Mouse (Mus musculus) intestine, embryonic 15.5 days (tissue): ENCODE results near the gene 4931422A03Rik. TPM values are rescaled to one million over a fixed set of nuclear protein-coding genes. Genes with fewer than 3 reads are reported as not detected.
A peak's percentile ranks its signal among the peaks of the same experiment; 100 is the strongest.
"Not testable (repeated sequence)": the region's sequence is repeated elsewhere in the genome, so short reads cannot be mapped to it uniquely, and the experiment has no call there.

Source experiments
- ATAC-seq: fragments of 200-750 bp; cut with Nextera tagmentation; 2 replicates; pipeline ENCODE4 v1.8.0; 2017; ENCODE audit warnings: moderate TSS enrichment, moderate library complexity
- H3K27ac ChIP-seq: fragments of 300-500 bp; sonication (generic); 2 replicates; pipeline ENCODE4 v1.5.1; 2015; ENCODE audit warnings: mild to moderate bottlenecking, inconsistent platforms
- H3K27me3 ChIP-seq: fragments of 300-500 bp; sonication (generic); replicated peaks from 2 replicates; pipeline ENCODE4 v1.6.1; 2015; ENCODE audit warnings: inconsistent platforms
- H3K36me3 ChIP-seq: fragments of 300-500 bp; sonication (generic); 2 replicates; pipeline ENCODE4 v1.6.1; 2015; ENCODE audit warnings: inconsistent platforms
- H3K4me1 ChIP-seq: fragments of 300-500 bp; sonication (generic); replicated peaks from 2 replicates; pipeline ENCODE4 v1.6.1; 2015; ENCODE audit warnings: inconsistent platforms
- H3K4me2 ChIP-seq: fragments of 300-500 bp; sonication (generic); replicated peaks from 2 replicates; pipeline ENCODE4 v1.6.1; 2015; ENCODE audit warnings: mild to moderate bottlenecking, inconsistent platforms
- H3K4me3 ChIP-seq: fragments of 300-500 bp; sonication (generic); replicated peaks from 2 replicates; pipeline ENCODE4 v1.5.1; 2015; ENCODE audit warnings: inconsistent platforms
- H3K9ac ChIP-seq: fragments of 300-500 bp; sonication (generic); 2 replicates; pipeline ENCODE4 v1.6.1; 2015; ENCODE audit warnings: inconsistent platforms
- H3K9me3 ChIP-seq: fragments of 300-500 bp; sonication (generic); 2 replicates; pipeline ENCODE4 v1.6.1; 2016; ENCODE audit warnings: inconsistent platforms
- WGBS: fragments of 180-500 bp; shearing (Covaris S2); methylation state at CpG from one replicate; pipeline ENCODE4 v1.1.7; 2015; 5-methylcytosine and 5-hydroxymethylcytosine counted together
- polyA plus RNA-seq: library from polyadenylated mRNA; unstranded; fragments of >200 nt; fragmentation: Nextera tagmentation; extraction: Ambion mirVana; gene quantifications from 2 replicates; pipeline ENCODE4 v1.2.1, GENCODE M21; 2015

Gene 4931422A03Rik
- 1.4 and 1.9 TPM in 2 replicates for polyA plus RNA-seq

DNA sequence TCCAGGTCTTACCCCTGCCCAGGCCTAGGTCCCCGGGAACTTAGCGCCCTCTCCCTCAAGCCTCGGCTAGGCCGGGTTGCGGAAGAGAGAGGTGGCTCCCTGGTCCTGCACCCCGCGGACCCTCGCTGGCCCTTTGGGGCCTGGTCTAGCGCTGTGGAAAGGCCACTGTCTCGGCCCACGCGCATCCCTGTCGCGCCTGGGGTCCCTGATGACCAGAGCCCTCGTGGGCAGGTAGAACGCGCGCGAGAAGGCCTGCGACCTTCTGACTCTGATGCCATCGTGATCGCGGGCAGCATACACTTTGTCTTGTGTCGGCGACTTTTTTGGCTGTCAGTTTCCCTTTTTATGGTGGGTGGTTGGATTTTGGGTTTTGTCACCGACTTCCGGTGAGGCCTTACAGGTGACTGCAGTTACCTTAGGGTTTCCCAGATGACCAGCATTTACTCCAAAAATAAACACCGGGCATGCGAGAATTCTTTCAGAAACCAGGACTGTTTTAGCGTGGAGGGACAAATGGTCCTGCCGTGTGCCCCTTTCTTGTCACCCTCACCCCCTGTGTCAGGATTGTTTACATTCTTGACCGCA, at the start of gene 4931422A03Rik:
Gene 4931422A03Rik (minus strand): TSS at position 223 of the 585 bp plus-strand sequence.
- Histone ChIP-seq H3K4me3 (peak within 1 kb of the TSS; percentile 87), H3K9ac (peak within 1 kb of the TSS; percentile 78), H3K9me3 (no peaks in the 10 kb centered on the region), H3K27ac (peak within 1 kb of the TSS; percentile 34), H3K27me3 (no peaks in the 10 kb centered on the region), H3K4me1 (peaks cover 12% of the 10 kb centered on the region), H3K36me3 (no peaks in the 10 kb centered on the region), H3K4me2 (peak within 1 kb of the TSS; percentile 73)
- under 1% methylated on average over 32 of the region's 32 CpGs for WGBS
- ATAC-seq = peak; percentile 74

DNA sequence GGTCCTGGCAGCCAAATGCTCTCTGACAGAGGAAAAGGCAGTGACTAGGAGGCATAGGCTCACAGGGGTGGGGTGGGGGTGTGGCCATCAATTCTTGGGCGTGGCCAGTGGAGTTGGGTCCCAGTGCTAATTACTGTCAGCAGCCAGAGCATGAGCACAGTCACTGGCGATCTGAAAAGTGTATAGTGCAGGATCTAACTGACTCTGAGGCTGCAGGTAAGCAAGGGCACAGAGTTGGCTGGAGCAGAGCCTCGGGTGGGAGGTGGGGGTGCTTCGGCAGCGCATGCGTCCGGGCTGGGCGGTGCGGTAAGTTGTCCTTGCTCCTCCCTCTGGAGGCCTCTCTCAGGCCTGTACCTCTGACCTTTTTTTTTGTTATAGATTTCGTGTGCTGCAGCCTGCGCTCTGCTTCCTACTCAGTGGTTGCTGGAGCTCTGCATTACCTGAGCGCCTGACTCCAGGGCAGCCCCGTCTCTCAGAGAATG, 41.6 kb upstream of the 4931422A03Rik start, which contains the start of gene Cd59b:
Gene Cd59b (plus strand): TSS at position 146 of the 482 bp plus-strand sequence.
- H3K9me3 ChIP-seq = no peaks in the 10 kb centered on the region
- peak within 1 kb of the TSS; percentile 64 for H3K4me2 ChIP-seq
- no peaks in the 10 kb centered on the region for H3K36me3 ChIP-seq
- peak within 1 kb of the TSS; percentile 30 for H3K9ac ChIP-seq
- H3K27ac ChIP-seq = peak within 1 kb of the TSS; percentile 48; the same call in 1 of the 2 replicates
- ATAC-seq = peak; percentile 95
- H3K4me3 ChIP-seq = peak within 1 kb of the TSS; percentile 41
- peaks cover 3% of the 10 kb centered on the region; the same call in 1 of the 2 replicates for H3K4me1 ChIP-seq
- WGBS = 10% methylated on average over 13 of the region's 13 CpGs
- H3K27me3 ChIP-seq = no peaks in the 10 kb centered on the region

DNA sequence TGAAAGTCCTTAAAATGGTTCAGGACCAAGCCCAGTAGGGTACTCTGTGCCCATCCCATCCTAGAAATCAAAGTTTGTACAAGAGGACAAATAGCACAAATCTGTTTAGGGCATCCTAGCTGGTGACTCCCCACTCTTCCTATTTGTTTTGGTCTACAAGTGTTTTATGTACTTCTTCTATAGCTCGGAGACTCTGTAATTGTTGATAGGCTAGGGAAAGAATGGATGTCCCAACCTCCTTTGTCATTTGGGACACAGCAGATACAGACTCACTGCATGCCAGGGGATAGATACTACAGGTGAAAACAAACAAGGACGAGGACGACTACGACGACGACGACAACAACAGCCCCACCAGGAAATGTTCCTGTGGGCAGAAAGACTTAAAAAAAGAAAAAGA, 40.3 kb upstream of the 4931422A03Rik start, which contains the start of gene Gm10799:
Gene Gm10799 (minus strand): TSS at position 101 of the 400 bp plus-strand sequence.
- H3K9ac ChIP-seq, H3K4me1 ChIP-seq, H3K27ac ChIP-seq, H3K36me3 ChIP-seq, H3K27me3 ChIP-seq, ATAC-seq, H3K4me2 ChIP-seq, H3K9me3 ChIP-seq, H3K4me3 ChIP-seq: not testable (repeated sequence)
- WGBS = 80% methylated on average over 7 of the region's 7 CpGs

DNA sequence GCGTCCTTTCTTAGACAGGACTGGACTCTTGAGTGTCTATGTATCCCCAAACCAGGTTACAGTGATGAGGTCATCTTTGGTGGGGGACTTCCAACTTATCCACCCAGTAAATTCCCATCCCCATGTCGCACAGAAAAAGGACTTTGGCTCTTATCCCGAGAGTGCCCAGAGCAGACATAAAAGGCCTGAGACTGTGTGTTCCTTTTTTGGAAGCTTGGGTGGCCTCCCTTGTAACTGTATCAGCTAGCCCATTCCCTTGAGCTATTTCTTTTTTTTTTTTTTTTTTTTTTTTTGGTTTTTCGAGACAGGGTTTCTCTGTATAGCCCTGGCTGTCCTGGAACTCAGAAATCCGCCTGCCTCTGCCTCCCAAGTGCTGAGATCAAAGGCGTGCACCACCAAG, 37.4 kb upstream of the 4931422A03Rik start, which contains the start of gene Gm10912:
Gene Gm10912 (plus strand): TSS at position 301 of the 400 bp plus-strand sequence.
- not testable (repeated sequence) for H3K27me3 ChIP-seq, ATAC-seq, H3K4me2 ChIP-seq, H3K4me3 ChIP-seq, H3K27ac ChIP-seq, H3K9me3 ChIP-seq, H3K36me3 ChIP-seq, H3K4me1 ChIP-seq, H3K9ac ChIP-seq
- 91% methylated on average over 6 of the region's 6 CpGs for WGBS

DNA sequence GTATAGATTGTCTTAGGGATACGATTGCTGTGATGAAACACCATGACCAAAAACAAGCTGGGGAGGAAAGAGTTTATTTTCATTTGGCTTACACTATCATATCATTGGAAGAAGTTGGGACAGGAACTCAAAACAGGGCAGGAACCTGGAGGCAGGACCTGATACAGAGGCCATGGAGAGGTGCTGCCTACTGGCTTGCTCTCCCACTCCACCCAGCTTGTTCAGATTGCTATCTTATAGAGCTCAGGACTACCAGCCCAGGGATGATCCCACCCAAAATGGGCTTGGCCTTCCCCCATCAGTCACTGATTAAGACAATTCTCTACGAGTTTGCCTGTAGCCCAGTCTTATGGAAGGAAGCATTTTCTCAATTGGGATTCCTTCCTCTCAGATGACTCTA, 36.0 kb upstream of the 4931422A03Rik start:
- H3K36me3 ChIP-seq = 0 out of 2 replicates have a peak, but pooled peaks cover 4% of the 10 kb centered on the region
- H3K9ac ChIP-seq = no peak overlapping the region
- no peak overlapping the region for H3K4me3 ChIP-seq
- no peaks in the 10 kb centered on the region for H3K27me3 ChIP-seq
- no peak overlapping the region for H3K27ac ChIP-seq
- WGBS = 83% methylated on average over 2 of the region's 2 CpGs
- no peak for ATAC-seq
- H3K9me3 ChIP-seq = no peaks in the 10 kb centered on the region
- H3K4me1 ChIP-seq = no peaks in the 10 kb centered on the region
- no peak overlapping the region for H3K4me2 ChIP-seq

DNA sequence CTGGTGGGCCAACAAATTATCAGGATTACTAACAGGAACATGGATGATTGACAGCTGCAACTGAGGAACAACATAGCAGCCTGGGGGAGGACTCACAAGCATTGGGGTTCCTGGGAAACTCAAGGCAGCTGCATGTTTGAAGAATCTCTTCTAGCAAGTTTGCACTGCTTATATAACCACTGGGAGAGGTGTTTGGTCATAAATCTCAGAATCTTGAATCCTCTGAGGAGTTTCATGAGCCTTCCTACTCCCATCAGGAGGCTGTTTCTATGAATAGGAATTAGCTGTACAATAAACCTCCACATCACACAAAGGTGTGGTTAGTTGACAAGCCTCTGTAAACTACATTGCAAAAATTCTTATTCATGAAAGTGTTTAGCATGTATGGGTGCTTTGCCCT, 34.5 kb upstream of the 4931422A03Rik start:
- H3K4me1 ChIP-seq = no peaks in the 10 kb centered on the region
- no peaks in the 10 kb centered on the region for H3K27me3 ChIP-seq
- ATAC-seq = peak; percentile 39; the same call in 1 of the 2 replicates

DNA sequence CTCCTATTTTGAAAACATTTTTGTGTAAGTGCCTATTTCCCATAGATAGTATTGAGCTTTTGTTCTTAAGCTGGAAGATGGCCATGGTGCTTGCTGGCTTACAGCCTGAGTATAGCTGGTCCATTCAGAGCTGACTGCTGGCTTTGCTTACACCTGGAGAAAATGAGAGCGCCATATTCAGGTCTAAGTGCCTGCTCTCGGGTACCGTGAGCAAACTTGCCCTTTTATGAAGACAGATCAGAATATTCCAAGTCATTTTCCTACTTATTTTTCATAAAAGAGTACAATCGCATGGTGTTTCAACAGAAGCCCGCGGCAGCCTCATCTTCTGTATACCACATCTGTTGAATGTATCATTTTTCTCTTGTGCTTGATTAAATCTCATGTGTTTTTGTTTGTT, 32.8 kb upstream of the 4931422A03Rik start:
- H3K4me2 ChIP-seq = no peak overlapping the region
- H3K4me1 ChIP-seq = no peaks in the 10 kb centered on the region
- no peaks in the 10 kb centered on the region for H3K9me3 ChIP-seq
- H3K27ac ChIP-seq = no peak overlapping the region
- no peak overlapping the region for H3K4me3 ChIP-seq
- no peak for ATAC-seq
- no peaks in the 10 kb centered on the region for H3K27me3 ChIP-seq
- 96% methylated on average over 6 of the region's 6 CpGs for WGBS
- H3K9ac ChIP-seq = no peak overlapping the region
- peaks cover 4% of the 10 kb centered on the region; the same call in 1 of the 2 replicates for H3K36me3 ChIP-seq

More for the DNA sequence above, 34.5 kb upstream of the 4931422A03Rik start:
- Histone ChIP-seq H3K4me3 (no peak overlapping the region), H3K9me3 (no peaks in the 10 kb centered on the region), H3K36me3 (peaks cover 4% of the 10 kb centered on the region; the same call in 1 of the 2 replicates), H3K9ac (no peak overlapping the region), H3K27ac (no peak overlapping the region), H3K4me2 (no peak overlapping the region)

DNA sequence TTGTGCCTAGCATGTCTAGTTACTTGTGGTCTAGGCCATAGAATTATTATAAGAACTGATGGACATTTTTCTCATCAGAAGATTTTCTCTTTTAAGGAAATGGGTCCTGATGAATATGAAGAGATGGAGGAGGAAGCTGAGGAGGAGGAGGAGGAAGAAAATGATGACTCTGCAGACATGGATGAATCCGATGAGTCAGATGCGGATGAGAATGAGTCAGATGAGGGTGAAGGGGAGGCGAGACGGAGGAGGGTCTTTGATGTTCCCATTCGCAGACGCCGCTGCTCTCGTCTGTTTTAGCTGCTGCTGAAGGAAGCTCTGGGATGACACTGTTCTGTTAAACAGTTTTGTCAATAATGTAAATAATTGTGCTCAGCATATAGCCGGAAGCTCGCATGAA, 31.6 kb upstream of the 4931422A03Rik start:
- WGBS = 49% methylated on average over 10 of the region's 10 CpGs

DNA sequence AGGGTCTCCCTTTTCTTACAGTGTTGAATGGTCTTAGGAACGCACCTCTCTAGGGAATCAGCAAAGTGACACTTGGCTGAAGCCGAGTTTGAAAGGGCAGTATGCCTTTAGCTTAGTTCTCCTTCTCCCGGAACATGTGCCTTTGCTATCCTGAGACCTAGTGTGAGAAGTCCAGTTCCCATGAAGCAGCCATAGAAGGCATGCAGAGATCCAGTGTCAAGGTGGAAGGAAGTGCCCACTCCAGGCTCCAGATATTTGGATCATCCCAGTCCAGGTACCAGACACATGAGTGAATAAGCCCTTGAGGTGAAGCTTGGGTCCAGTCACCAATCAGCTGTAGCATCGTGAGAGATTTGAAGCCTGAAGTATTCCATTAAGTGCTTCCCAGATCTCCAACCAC, 30.8 kb upstream of the 4931422A03Rik start:
- H3K27ac ChIP-seq = no peak overlapping the region
- no peak overlapping the region for H3K9ac ChIP-seq
- ATAC-seq = no peak
- H3K27me3 ChIP-seq = no peaks in the 10 kb centered on the region
- no peaks in the 10 kb centered on the region for H3K9me3 ChIP-seq
- H3K36me3 ChIP-seq = peaks cover 4% of the 10 kb centered on the region; the same call in 1 of the 2 replicates
- H3K4me1 ChIP-seq = no peaks in the 10 kb centered on the region
- H3K4me3 ChIP-seq = no peak overlapping the region
- no peak overlapping the region for H3K4me2 ChIP-seq
- 91% methylated on average over 4 of the region's 4 CpGs for WGBS

More for the DNA sequence above, 31.6 kb upstream of the 4931422A03Rik start:
- Histone ChIP-seq H3K9me3 (no peaks in the 10 kb centered on the region), H3K27me3 (no peaks in the 10 kb centered on the region), H3K4me1 (no peaks in the 10 kb centered on the region), H3K27ac (no peak overlapping the region), H3K4me2 (no peak overlapping the region), H3K9ac (no peak overlapping the region), H3K36me3 (peaks cover 4% of the 10 kb centered on the region; the same call in 1 of the 2 replicates), H3K4me3 (no peak overlapping the region)
- ATAC-seq = no peak

DNA sequence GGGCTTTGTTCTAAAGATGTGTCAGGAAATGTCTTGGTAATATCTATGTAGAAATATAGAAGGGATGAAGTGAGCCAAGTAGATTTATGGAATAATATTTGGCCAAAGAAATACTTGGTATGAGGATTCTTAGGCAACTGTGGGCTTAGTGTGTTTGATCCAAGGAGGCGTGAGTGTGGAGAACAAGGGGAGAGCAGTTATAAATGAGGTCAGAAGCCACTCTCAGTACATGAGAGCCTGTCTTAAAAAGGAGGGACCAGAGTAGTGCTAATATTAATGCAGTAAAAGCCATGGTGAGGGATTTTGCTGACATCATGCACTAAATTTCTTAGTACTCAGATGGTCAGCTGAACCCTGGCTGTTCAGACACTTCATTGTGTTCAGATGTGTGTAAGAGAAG, 30.2 kb upstream of the 4931422A03Rik start:
- Histone ChIP-seq H3K27ac (no peak overlapping the region), H3K9me3 (no peaks in the 10 kb centered on the region), H3K4me3 (no peak overlapping the region), H3K4me2 (no peak overlapping the region), H3K4me1 (no peaks in the 10 kb centered on the region), H3K36me3 (peaks cover 4% of the 10 kb centered on the region; the same call in 1 of the 2 replicates), H3K9ac (no peak overlapping the region), H3K27me3 (no peaks in the 10 kb centered on the region)
- 88% methylated on average over 1 of the region's 1 CpGs for WGBS
- no peak for ATAC-seq

DNA sequence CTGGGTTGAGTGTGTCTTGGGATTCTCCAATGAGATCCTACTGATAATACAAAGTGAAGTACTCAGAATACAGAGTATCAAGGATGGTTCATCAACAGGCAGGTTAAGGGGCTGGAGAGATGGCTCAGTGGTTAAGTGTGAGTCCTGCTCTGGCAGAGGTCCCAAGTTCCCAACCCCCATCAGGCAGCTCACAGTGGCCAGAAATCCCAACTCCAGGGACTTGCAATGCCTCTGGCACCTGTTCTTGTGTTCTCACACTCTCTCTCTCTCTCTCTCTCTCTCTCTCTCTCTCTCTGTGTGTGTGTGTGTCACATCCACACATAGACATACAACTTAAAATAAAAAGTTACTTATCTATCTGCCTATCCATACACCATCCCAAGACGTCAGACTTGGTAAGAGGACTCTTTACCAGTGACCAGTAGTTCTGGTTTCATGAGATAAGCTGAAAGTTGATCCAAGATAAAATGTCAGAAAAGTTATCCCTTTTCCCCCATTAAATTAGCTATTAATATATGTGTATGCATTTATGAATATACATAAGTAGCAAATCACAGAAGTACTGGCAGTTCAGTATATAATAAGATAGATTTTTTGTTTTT, 16.4 kb upstream of the 4931422A03Rik start:
- Histone ChIP-seq H3K9ac (no peak overlapping the region), H3K36me3 (peaks cover 4% of the 10 kb centered on the region; the same call in 1 of the 2 replicates), H3K4me3 (no peak overlapping the region), H3K4me1 (no peaks in the 10 kb centered on the region), H3K27ac (no peak overlapping the region), H3K27me3 (no peaks in the 10 kb centered on the region), H3K9me3 (no peaks in the 10 kb centered on the region), H3K4me2 (no peak overlapping the region)
- ATAC-seq = no peak
- 74% methylated on average over 1 of the region's 1 CpGs for WGBS

DNA sequence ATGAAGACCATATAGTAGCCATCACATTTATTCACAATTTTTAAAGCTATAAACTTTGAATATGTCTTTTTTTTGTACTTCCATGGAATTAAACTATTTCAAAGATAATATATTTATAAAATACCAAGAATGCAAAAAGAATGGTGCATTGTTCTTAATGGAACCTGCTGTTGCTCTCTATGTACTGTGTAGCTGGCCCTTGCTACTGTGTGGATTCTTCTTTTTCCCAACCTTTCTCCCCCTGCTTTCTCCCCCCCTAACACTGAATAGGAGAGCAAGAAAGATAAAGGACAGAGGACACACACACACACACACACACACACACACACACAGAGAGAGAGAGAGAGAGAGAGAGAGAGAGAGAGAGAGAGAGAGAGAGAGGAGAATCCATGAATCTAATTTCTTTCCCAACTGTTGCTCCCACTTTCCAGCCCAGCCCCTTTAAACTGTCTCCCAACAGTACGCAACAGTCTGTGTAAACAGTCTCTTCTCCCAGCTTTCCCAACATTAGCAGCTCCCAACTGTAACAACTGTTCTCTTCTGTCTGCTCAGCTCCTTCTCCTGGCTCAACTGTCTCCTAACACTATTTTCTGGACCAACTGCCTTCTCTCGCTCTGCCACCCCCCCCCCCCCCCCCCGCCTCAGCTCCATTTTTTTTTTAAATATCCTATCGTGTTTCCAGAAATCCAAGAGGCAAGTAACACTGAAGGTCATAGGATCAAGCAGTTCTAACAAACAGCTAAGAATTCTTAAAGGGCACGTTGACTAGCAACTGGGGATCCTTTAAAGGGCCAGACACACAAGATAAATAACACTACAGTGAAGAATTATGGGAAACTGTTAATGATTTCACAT, 15.7 kb upstream of the 4931422A03Rik start:
- no peak overlapping the region for H3K4me2 ChIP-seq
- no peaks in the 10 kb centered on the region for H3K4me1 ChIP-seq
- no peak overlapping the region for H3K9ac ChIP-seq
- 23% methylated on average over 5 of the region's 5 CpGs for WGBS
- H3K36me3 ChIP-seq = peaks cover 4% of the 10 kb centered on the region; the same call in 1 of the 2 replicates
- no peaks in the 10 kb centered on the region for H3K27me3 ChIP-seq
- no peak for ATAC-seq
- no peaks in the 10 kb centered on the region for H3K9me3 ChIP-seq
- no peak overlapping the region for H3K27ac ChIP-seq
- no peak overlapping the region for H3K4me3 ChIP-seq
